Mouse (Mus musculus) kidney, adult 11 months (tissue): ENCODE results near the gene Nectin4.

ENCODE experiments used
- DNase-seq: peaks from one replicate; pipeline ENCODE4 v3.0.0; 2022

The Nectin4 gene

GRCm38 (mm10) chr1:171413608-171414007, 43.7 kb downstream of the Nectin4 start:
- no peak for DNase-seq

- peak; percentile 86 for DNase-seq
These were observed 48.8 kb downstream of the Nectin4 start, which contains the start of gene Tstd1 for GRCm38 (mm10) chr1:171418660-171419059. Gene Tstd1 (plus strand): TSS chr1:171418872.

GRCm38 (mm10) chr1:171419291-171419882, 49.5 kb downstream of the Nectin4 start:
- no peak for DNase-seq

GRCm38 (mm10) chr1:171419905-171420304, 50.0 kb downstream of the Nectin4 start:
- DNase-seq: no peak

- no peak for DNase-seq
These were observed 52.7 kb downstream of the Nectin4 start for GRCm38 (mm10) chr1:171422504-171423095.

GRCm38 (mm10) chr1:171424638-171425037, 54.7 kb downstream of the Nectin4 start:
- DNase-seq: no peak

- no peak for DNase-seq
These were observed 55.2 kb downstream of the Nectin4 start for GRCm38 (mm10) chr1:171425126-171425525.

GRCm38 (mm10) chr1:171432158-171432557, 62.3 kb downstream of the Nectin4 start:
- no peak for DNase-seq

GRCm38 (mm10) chr1:171435288-171435814, 65.5 kb downstream of the Nectin4 start:
- no peak for DNase-seq

- no peak for DNase-seq
These were observed 66.1 kb downstream of the Nectin4 start for GRCm38 (mm10) chr1:171435974-171436373.

- peak; percentile 98 for DNase-seq
These were observed 67.5 kb downstream of the Nectin4 start, which contains the start of gene F11r for GRCm38 (mm10) chr1:171437264-171438013. Gene F11r (plus strand): TSS chr1:171437535.
